ENCODE assay signal across 23 mouse cellular contexts in genomic region chr2:27670746-27671145, GRCm38 (mm10). TPM values are rescaled to one million over a fixed set of nuclear protein-coding genes. Genes with fewer than 3 reads are reported as not detected.
A peak's percentile ranks its signal among the peaks of the same experiment; 100 is the strongest.
DNase-seq lines count a peak whose midpoint lies in the region; ATAC-seq and TF ChIP-seq lines count a peak whose summit lies in the region.
"Had no signal": no experiment of that assay in that cellular context is flagged by ENCODE, and none has a peak within 500 bp of the region (broad histone marks: within the 10 kb centered on the region; RNA-seq: fewer than 3 reads in every experiment).

No protein-coding gene starts in this region.

- WGBS in intestine, embryonic 14.5 days = 54% methylated on average over 5 of the region's 5 CpGs
- 54% methylated on average over 5 of the region's 5 CpGs for WGBS in intestine, postnatal 0 days
- WGBS in neural tube, embryonic 11.5 days = 43% methylated on average over 5 of the region's 5 CpGs

- no peak overlapping the region for H3K4me3 ChIP-seq in intestine, embryonic 14.5 days (ENCODE audit: low read depth, low read length)
- no peak overlapping the region for H3K4me3 ChIP-seq in intestine, postnatal 0 days (ENCODE audit: low read depth, low read length)
- H3K4me3 ChIP-seq in neural tube, embryonic 11.5 days (ENCODE audit: low read depth, low read length) = no peak overlapping the region
- H3K4me3 ChIP-seq: left cerebral cortex, adult 2 months; megakaryocyte, embryonic 14.5 days; neural tube, embryonic 12.5 days; stomach, embryonic 15.5 days had no signal

- peaks cover 39% of the 10 kb centered on the region for H3K4me1 ChIP-seq in intestine, embryonic 14.5 days (replicated peaks; ENCODE audit: control insufficient read depth, insufficient read depth, low read length)
- peaks cover 25% of the 10 kb centered on the region; the same call in 1 of the 2 replicates for H3K4me1 ChIP-seq in intestine, postnatal 0 days (replicated peaks; ENCODE audit: control insufficient read depth, insufficient read depth, low read length)
- peaks cover 8% of the 10 kb centered on the region; the same call in 1 of the 2 replicates for H3K4me1 ChIP-seq in neural tube, embryonic 11.5 days (ENCODE audit: control insufficient read depth, insufficient read depth, low read length)

- H3K9ac ChIP-seq in intestine, embryonic 14.5 days (ENCODE audit: low read length) = no peak overlapping the region
- H3K9ac ChIP-seq in intestine, postnatal 0 days (ENCODE audit: low read depth, low read length) = no peak overlapping the region
- H3K9ac ChIP-seq in neural tube, embryonic 11.5 days (ENCODE audit: low read length) = no peak overlapping the region
- H3K9ac ChIP-seq: liver, embryonic 14.5 days; neural tube, embryonic 12.5 days; stomach, embryonic 15.5 days had no signal

- no peak for ATAC-seq in intestine, embryonic 14.5 days (replicated peaks; ENCODE audit: low FRiP score, low TSS enrichment, low read depth)
- no peak for ATAC-seq in intestine, postnatal 0 days
- ATAC-seq in neural tube, embryonic 11.5 days (ENCODE audit: insufficient read depth, low FRiP score, low TSS enrichment) = no peak
- ATAC-seq: activated CD4-positive, CD25-positive, alpha-beta regulatory T cell, adult 4 months; CD4-positive, CD25-positive, alpha-beta regulatory T cell, adult 4 months; forebrain, embryonic 16.5 days had no signal

- peak; percentile 18 for DNase-seq in embryo, embryonic 11 days
- DNase-seq in embryo, embryonic 10 days (ENCODE audit: low spot score) = no peak
- no peak for DNase-seq in intestine, embryonic 14.5 days (ENCODE audit: low spot score)
- peak; percentile 30 for DNase-seq in neural tube, embryonic 11.5 days (ENCODE audit: low spot score)
- DNase-seq in neural tube, embryonic 10.5 days (ENCODE audit: extremely low spot score, low spot score) = no peak
- peak; percentile 93 for DNase-seq in retina, postnatal 1 day
- no peak for DNase-seq in urinary bladder, postnatal 4 days (ENCODE audit: low spot score in 2 of 2)
- DNase-seq: adrenal gland, postnatal 10 days; cerebellum, adult 9-11 months; gastrocnemius, postnatal 36 days; layer of hippocampus, adult 9-11 months; right cerebral cortex, postnatal 14 days; thymus, adult 18-20 months; thymus, postnatal 4 days had no signal

- H3K36me3 ChIP-seq in intestine, embryonic 14.5 days (ENCODE audit: control insufficient read depth, insufficient read depth, low read length) = no peaks in the 10 kb centered on the region
- no peaks in the 10 kb centered on the region for H3K36me3 ChIP-seq in intestine, postnatal 0 days (ENCODE audit: control insufficient read depth, insufficient read depth)
- H3K36me3 ChIP-seq in neural tube, embryonic 11.5 days (ENCODE audit: control insufficient read depth, insufficient read depth, low read length) = no peaks in the 10 kb centered on the region
- H3K36me3 ChIP-seq: neural tube, embryonic 12.5 days; stomach, embryonic 15.5 days had no signal

- 0 out of 2 replicates have a peak overlapping the region, but pooled peaks have one; percentile 11 for H3K27ac ChIP-seq in intestine, embryonic 14.5 days (ENCODE audit: low read depth)
- H3K27ac ChIP-seq in intestine, postnatal 0 days (ENCODE audit: low read depth, low read length) = no peak overlapping the region
- no peak overlapping the region for H3K27ac ChIP-seq in neural tube, embryonic 11.5 days (ENCODE audit: low read depth, low read length)
- H3K27ac ChIP-seq: left cerebral cortex, adult 2 months; liver, embryonic 14.5 days; neural tube, embryonic 12.5 days had no signal

- no peak for TF ChIP-seq CTCF in intestine, postnatal 0 days (IDR thresholded peaks at IDR 0.05; ENCODE audit: low read depth)

- no peaks in the 10 kb centered on the region for H3K27me3 ChIP-seq in intestine, embryonic 14.5 days (replicated peaks; ENCODE audit: control insufficient read depth, insufficient read depth, low read length)
- H3K27me3 ChIP-seq in intestine, postnatal 0 days (replicated peaks; ENCODE audit: control insufficient read depth, insufficient read depth, low read length) = no peaks in the 10 kb centered on the region
- H3K27me3 ChIP-seq in neural tube, embryonic 11.5 days (ENCODE audit: control insufficient read depth, insufficient read depth, low read length) = no peaks in the 10 kb centered on the region
- H3K27me3 ChIP-seq: stomach, embryonic 15.5 days had no signal

- no peak overlapping the region for H3K4me2 ChIP-seq in intestine, embryonic 14.5 days (ENCODE audit: low read length)
- H3K4me2 ChIP-seq in intestine, postnatal 0 days (replicated peaks; ENCODE audit: low read depth) = no peak overlapping the region
- no peak overlapping the region for H3K4me2 ChIP-seq in neural tube, embryonic 11.5 days (ENCODE audit: low read depth)
- H3K4me2 ChIP-seq: neural tube, embryonic 12.5 days; stomach, embryonic 15.5 days had no signal

- no peaks in the 10 kb centered on the region for H3K9me3 ChIP-seq in intestine, embryonic 14.5 days (ENCODE audit: control insufficient read depth, low read length)
- H3K9me3 ChIP-seq in intestine, postnatal 0 days (ENCODE audit: control insufficient read depth) = no peaks in the 10 kb centered on the region
- H3K9me3 ChIP-seq in neural tube, embryonic 11.5 days (ENCODE audit: control insufficient read depth, low read length) = no peaks in the 10 kb centered on the region
- H3K9me3 ChIP-seq: neural tube, embryonic 12.5 days; stomach, embryonic 15.5 days had no signal

RNA-seq across cellular contexts. Expression of gene Rxra, which starts 5.5 kb away (rescaled TPM):
- 8.3 and 9.2 TPM in 2 replicates for polyA plus RNA-seq in intestine, embryonic 14.5 days (2014; fragmentation: Nextera tagmentation; extraction: Ambion mirVana)
- 9.0 and 10.2 TPM in 2 replicates for polyA plus RNA-seq in intestine, postnatal 0 days (2015; fragmentation: Nextera tagmentation; extraction: Ambion mirVana)
- 6.8 and 7.2 TPM in 2 replicates for polyA plus RNA-seq in neural tube, embryonic 11.5 days (2014; fragmentation: Nextera tagmentation; extraction: Ambion mirVana)

Comparison
In these comparisons a context has a peak if more than half of its experiments do, and no peak if none do; other contexts are left out.
1. DNase-seq: peak in embryo, embryonic 11 days (single experiment), neural tube, embryonic 11.5 days (single experiment) and retina, postnatal 1 day (single experiment); none in embryo, embryonic 10 days (single experiment), intestine, embryonic 14.5 days (single experiment), neural tube, embryonic 10.5 days (single experiment) and urinary bladder, postnatal 4 days (0 of 2).